Mouse (Mus musculus) kidney, postnatal 25 days (tissue): ENCODE data around the gene Slc2a8.

ENCODE experiments used
- DNase-seq, 2 experiments: peaks; one replicate each; pipeline ENCODE4 v3.0.0; 2021; ENCODE audit warnings: mixed read lengths in 2 of 2

Gene Slc2a8

DNA sequence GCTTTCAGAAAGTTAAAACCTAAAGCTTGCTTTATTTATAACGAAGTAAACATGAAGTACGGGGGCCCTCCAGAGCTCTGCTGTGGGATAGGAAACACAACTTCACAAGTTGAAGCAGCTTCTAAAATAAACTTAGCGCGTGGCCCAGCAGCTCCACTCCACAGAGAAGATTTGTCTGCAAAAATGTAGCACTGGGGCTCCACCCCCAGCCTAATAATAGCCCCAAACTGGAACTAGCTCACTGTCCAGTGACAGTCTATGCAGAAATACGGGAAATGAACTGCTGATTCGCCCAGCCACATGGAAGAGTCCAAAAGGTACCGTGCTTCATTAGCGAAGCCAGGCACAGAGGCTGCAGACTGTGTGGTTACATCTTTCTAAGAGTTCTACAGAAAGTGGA lies 12.6 kb downstream of the Slc2a8 start:
- DNase-seq, result no peak

DNA sequence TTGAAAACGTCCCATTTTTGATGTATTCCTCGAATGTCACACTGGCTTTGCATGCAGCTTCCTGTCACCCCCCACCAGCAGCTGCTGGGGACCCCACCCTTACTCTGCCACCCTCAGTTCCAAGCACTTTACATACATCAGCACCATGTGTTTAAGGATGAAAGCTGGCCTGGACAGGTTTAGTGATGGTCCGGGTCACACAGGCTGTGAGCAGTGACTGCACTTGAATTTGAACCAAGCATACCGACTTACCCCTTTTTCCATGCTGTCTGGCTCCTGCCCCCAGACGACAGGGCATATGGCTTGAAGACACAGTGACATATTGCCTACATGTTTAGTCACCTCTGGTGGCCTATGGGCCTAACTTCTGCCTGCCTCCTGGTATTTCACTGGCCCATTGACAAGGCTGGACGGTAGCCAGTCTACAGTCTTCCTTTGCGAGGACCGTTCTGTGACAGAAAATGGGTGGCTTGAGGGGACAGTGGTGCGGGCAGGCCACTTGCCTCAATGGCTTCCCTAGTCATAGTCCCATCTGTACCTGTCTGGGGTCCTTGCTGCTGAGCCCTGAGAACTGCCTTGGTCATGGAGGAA lies 13.8 kb downstream of the Slc2a8 start:
- no peak for DNase-seq

DNA sequence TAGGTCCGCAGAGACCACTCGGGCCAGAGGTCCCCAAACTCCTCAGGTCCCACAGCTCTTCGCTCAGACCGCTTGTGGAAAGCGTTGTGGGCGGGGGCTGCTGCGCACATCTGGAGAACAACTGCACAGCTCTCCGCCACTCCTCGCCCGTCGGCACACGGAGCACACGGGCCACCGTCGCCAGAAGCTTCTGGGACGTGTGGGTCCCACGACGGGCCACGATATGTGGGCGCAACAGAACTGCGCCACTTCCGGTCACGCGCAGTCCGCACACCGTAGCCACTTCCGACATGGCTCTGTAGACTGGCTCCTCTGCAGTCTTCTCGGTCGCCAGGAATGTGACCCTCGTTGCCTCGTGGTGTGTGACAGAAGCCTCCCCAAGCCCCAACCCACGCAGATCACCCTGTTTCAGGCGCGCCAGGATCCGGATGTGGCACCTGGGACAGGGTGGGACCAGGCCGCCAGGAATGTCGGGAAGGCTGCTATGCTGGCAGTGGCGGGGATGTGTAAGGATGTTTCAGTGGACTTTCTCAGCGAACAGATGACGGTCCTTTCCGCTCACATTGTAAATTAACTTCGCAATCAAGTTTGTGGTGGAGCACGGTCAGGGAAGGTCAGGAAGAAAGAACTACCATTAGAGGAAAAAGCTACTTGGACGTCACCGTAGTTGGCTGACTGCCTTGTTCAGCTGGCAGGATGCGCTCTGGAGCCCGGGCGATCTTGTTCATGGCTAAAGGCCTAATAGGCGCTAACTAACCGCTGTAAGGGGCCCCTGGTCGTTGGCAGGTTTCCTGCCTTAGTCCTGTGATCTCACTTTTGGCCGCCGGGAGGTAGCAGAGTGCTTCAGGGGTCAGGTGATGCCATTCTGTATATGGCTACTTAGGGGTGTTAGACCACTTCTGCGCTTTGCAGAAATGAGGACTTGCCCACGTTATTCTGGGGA lies 14.9 kb downstream of the Slc2a8 start:
- peak; percentile 87 to 94 for DNase-seq

GRCm38 (mm10) chr2:32966184-32966688 lies 15.6 kb downstream of the Slc2a8 start:
- no peak for DNase-seq

DNA sequence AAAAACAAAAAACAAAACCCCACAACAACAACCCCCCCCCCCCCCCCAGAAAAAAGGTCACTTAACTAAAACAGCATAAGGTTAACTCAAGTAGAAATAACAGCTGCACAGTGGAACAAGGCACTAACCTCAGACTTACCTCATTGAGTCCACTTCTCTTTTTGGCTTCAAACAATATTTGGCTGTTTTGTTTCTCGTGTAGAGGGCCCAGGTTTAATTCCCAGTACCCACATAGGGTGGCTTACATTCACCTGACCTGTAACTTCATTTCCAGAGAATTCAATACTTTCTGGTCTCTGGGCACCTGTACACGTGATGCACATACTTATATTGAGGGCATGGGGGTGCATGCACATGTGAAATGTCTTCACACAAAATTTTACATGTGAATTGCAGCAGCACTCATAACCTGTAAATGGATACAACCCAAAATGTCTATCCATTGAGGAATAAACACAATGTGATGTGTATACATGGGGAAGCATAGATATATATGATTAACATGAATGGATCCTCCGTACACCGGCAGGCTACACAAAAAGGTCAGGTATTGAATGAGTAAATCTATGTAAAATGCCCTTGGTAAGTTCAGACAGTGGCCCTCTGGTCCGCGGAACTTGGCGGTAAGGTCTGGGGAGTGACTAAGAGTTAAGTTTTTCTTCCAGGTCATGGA lies 16.2 kb downstream of the Slc2a8 start:
- no peak for DNase-seq

DNA sequence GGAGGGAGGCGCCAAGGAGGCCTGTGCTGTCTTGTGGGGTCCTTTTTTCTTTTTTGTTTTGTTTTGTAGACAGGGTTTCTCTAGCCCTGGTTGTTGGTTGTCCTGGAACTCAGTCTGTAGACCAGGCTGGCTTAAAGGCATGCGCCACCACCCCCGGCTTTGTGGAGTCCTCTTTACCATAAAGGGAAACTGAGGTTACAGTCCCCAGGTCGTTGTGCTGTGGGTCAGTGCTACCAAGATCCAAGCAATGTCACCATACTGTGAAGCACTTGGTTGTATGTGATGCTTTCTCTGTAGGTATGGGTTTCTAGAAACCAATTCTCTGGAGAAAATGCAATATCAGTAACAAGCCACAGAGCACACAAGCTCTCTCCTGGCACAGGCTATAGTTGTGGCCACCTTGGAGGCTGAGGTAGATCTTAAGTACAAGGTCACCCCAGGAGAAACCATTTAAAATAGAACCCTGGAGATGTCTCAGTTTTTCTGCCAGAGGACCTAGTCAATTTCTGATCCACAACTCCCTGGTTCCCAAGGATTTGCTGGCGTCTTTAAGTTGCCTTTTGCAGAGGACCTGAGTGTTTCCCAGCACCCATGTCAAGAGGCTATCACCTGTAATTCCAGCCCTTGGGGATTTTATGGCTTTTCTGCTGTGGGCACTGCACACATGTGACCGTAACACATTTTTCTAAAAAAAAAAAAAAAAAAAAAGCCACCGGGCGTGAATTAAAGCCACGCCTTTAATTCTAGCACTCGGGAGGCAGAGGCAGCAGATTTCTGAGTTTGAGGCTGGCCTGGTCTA lies 17.0 kb downstream of the Slc2a8 start:
- DNase-seq, result no peak

- no peak for DNase-seq
Observed at GRCm38 (mm10) chr2:32963981-32964380, 17.9 kb downstream of the Slc2a8 start.

- DNase-seq, result no peak
Observed at GRCm38 (mm10) chr2:32963544-32963943, 18.3 kb downstream of the Slc2a8 start.

GRCm38 (mm10) chr2:32962875-32963220 lies 19.0 kb downstream of the Slc2a8 start:
- no peak for DNase-seq

- no peak for DNase-seq
Observed at GRCm38 (mm10) chr2:32962062-32962874, 19.6 kb downstream of the Slc2a8 start.

- DNase-seq, result peak; percentile 97
Observed at GRCm38 (mm10) chr2:32961192-32961995, 20.5 kb downstream of the Slc2a8 start, which contains the start of the genes Rpl12 and Lrsam1. Gene Rpl12 (plus strand): TSS chr2:32961559. Gene Lrsam1 (minus strand): TSS chr2:32961614.

- DNase-seq, result no peak
Observed at GRCm38 (mm10) chr2:32960273-32960672, 21.6 kb downstream of the Slc2a8 start.

GRCm38 (mm10) chr2:32957344-32957743 lies 24.5 kb downstream of the Slc2a8 start:
- DNase-seq, result peak; percentile 63 to 65

DNA sequence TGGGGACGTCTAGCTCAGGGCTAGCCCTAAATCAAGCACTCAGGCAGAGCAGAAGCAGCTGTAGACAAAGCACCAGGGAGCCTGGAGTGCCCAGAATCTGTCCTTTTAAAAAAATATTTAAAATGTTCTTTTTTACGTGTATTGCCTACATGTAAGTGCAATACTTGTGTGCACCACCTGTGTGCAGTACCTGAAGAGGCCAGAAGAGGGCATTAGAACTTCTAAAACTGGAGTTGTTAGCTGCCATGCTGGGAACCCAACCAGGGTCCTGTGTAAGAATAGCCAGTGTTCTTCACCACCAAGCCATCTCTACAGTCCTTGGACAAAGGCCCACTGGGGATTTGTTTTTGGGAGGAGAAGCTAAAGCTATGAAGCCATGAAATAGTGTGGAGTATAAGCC lies 27.3 kb downstream of the Slc2a8 start:
- no peak for DNase-seq

DNA sequence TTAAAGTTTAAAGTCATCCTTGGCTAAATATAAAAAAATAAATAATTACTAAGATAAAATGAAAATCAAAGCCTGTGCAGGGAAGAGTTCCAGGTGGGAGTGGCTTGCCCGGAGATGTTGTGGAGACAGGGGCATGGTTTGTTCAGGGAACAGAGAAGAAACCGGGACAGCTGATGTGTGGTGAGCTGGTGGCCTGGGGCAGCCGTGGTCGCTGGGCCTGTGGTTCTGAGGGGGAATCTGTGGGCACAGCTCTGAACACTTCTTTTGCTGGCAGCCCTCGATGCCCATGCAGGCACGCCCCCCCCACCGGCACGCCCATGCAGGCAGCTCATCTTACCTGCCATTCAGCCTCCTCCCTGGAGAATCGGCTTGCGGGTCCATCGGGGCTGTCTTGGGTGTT lies 34.4 kb downstream of the Slc2a8 start:
- DNase-seq, result no peak

GRCm38 (mm10) chr2:32940483-32940882 lies 41.4 kb downstream of the Slc2a8 start:
- no peak for DNase-seq

DNA sequence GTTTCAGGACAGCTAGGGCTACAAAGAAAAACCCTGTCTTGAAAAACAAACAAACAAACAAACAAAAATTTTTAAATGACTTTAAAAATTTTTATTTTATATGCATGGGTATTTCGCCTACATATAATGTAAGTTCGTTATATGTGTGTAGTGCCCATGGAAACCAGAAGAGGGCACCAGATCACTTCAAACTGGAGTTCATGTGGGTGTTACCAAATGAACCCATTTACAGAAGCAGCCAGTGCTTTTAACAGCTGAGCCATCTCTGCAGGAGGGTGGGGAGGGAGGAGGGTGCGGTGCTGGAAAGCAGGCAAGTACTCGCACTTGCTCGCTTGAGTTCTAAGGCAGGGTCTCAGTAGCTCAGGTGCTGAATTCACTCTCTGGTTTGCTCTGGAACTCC lies 42.5 kb downstream of the Slc2a8 start:
- peak in 1 of 2 experiments; percentile 70 for DNase-seq

GRCm38 (mm10) chr2:32938741-32939140 lies 43.1 kb downstream of the Slc2a8 start:
- no peak for DNase-seq

- DNase-seq, result peak in 1 of 2 experiments; percentile 37
Observed at GRCm38 (mm10) chr2:32931730-32932129, 50.2 kb downstream of the Slc2a8 start.

DNA sequence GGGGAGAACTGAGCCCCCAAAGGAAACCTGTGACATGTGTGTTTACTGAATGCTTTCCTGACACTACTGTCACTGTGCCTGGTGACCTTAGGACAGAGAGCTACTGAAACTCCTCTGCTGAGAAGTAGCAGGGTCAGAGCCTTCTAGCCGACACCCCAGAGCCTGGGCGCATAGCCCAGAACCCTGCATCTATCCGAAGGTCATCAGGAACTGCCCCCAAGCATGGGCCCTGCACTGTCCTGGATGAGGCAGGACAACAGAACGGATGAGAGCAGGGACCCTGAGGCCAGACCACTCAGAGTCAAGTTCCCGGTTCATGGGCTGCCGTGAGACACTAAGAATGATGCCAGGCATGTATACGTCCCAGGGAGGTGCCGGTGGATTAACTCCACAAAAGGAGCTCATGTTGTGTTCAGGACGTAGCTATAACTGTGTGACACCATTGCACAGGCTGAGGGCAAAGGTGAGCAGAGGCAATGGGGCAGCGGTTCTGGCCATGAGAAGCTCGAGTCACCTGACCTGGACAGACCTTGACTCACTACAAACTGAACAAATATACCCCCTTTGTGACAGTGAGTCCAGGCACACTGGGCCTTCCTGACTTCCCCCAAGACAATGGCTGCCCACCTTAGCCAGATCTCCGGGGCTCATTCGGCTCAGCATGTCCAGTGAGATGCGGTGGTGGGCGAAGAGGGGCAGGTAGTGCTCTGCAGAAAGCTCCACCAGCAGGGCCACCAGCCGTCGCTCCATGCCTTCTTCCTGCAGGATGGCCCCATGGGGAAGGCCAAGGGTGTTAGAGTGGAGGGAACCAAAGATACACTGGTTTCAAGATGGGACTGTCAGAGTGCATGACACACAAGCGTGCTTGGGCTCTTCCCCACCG lies 52.7 kb downstream of the Slc2a8 start:
- peak; percentile 11 to 53 for DNase-seq
